Mouse (Mus musculus) cerebellum, adult 9-11 months (tissue): Measurements from ENCODE around the gene Nsun2.
"Not testable (repeated sequence)": the region's sequence is repeated elsewhere in the genome, so short reads cannot be mapped to it uniquely, and the experiment has no call there.

Experiments
- DNase-seq: peaks from one replicate; pipeline ENCODE4 v3.0.0; 2022

Nsun2 gene

DNA sequence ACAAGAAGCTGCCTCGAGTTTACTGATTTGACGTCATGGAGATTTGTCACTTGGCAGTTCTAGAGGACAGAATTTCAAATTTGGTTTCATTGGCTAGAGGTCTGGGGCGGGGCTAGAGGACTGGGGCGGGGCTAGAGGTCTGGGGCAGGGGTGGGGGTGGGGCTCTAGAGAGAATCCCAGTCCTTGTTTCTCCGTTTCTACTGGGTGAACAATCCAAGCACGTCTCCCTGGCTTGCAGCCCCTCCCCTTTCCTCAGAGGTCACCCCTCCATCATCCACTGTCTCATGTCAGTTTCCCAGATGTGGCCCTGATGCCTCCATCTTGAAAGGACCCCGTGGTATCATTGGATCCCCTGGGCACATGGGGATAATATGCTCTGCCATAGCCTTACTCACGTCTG lies 21.5 kb downstream of the Nsun2 start:
- no peak for DNase-seq

GRCm38 (mm10) chr13:69555957-69556482 lies 22.5 kb downstream of the Nsun2 start:
- DNase-seq, result no peak

DNA sequence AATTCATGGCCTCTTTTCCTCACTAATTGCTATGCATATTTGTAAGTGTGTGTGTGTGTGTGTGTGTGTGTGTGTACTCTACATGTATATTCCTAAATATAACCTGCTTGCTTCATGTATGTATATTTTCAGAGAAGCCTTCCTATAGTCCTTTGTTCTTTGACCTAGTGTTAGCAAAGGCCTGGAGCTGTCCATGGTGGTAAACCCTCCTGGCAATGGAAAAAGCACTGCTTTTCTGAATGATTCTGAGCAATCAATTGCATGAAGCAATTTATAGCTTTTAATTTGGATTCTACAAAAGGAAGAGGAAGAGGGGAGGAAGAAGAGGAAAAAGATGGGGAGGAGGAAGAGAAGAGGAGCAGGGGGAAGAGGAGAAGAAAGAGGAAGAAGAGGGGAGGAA lies 23.2 kb downstream of the Nsun2 start:
- DNase-seq, result no peak

DNA sequence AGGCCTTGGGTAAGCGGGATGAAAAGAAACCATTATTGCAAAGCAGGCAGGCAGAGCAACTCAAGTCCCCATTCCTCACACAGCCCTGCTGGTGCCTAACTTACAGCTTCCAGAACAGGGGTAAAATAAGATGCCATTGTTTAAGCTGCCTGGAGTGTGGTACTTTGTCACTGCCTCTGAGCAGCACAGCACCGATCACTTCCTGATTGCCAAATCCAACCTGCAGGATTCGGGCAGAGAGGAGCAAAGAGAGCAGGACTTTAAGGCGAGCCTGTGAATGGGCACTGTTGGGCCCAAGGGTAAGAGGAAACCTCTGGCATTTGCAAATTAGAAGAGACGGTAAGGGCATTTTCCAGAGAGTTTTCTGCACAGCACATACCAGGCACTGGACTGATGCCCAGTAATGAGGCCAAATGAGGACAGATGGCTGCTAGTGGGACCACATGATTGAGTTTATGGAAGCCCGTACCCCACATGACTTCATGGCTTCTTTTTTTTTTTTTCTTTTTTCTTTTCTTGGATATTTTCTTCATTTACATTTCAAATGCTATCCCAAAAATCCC lies 24.6 kb downstream of the Nsun2 start:
- DNase-seq, result peak; percentile 75

GRCm38 (mm10) chr13:69559291-69559961 lies 25.9 kb downstream of the Nsun2 start:
- no peak for DNase-seq

DNA sequence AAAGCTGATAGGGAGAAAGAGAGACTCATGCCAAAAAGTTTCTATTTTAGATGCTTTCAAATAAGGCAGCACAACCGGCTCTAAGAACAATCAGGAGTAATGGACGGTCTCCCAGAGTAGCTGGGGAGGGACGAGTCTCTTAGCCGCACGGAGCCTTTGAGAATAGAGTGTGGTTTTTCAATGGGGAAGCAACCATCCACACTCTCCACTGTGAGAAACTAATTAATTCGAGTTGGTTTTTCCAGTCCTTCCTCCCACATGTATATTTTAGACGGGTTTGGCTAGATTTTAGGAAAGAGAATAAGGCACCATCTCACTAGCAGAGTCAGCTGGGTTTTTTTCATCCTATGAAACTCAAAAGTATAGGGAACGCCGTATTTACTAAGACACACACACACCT lies 28.5 kb downstream of the Nsun2 start:
- DNase-seq, result no peak

GRCm38 (mm10) chr13:69562654-69563574 lies 29.4 kb downstream of the Nsun2 start:
- no peak for DNase-seq

GRCm38 (mm10) chr13:69563905-69564304 lies 30.4 kb downstream of the Nsun2 start:
- DNase-seq, result no peak

- no peak for DNase-seq
Observed at GRCm38 (mm10) chr13:69564573-69564972, 31.0 kb downstream of the Nsun2 start.

DNA sequence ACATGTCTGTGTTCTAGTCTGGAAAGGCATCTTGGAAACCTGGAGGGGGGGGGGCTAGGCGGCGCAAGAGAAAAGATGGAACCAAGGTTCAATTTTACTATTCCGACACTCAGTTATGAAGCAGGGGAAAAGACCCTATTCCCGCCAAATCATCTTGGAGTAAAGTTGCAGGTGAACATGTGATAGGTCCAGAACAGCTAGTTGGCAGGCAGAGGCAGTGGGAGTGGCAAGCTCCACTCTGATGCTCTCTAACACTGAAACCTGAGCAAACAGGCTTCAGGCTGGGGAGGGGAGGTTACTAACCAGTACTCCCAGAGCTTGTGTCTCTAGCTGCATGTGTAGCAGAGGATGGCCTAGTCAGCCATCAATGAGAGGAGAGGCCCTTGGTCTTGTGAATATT lies 31.9 kb downstream of the Nsun2 start:
- not testable (repeated sequence) for DNase-seq

GRCm38 (mm10) chr13:69569201-69569600 lies 35.7 kb downstream of the Nsun2 start:
- DNase-seq, result no peak

DNA sequence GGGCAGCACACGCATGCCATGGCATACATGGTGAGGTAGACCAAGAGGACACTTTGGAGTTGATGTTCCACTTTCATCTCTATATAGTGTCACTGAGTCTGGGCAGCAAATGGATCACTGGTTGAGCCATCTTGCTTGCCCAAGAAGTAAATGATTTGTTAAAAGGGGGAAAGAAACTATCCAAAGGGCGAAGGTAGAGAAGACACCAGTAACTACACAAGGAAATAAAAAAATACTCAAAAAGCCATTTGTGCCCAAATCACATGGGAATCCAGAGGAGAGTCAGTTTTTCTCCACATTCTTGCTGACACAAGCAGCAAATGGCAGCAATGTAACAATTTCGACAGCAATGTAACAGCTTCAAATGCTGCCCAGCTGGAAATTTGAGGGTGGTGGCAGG lies 39.0 kb downstream of the Nsun2 start:
- no peak for DNase-seq

DNA sequence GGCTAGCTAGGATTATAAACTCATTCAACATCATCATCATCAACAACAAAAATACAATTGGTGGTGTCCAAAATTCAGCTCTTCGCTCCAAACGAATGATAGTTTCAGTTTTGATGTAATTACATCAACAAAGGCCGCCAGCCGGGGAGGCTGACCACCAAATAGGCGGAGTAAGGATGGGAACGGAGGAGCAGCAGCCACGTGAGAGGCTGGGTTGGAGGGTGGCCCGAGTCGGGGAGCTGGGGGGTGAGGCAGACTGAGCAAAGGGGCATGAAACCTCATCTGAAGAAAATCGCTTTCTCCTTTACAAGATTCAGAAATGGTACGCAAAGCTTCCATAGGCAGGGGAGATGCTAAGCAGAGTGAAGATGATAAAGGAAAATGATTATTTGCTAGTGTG lies 43.1 kb downstream of the Nsun2 start:
- DNase-seq, result peak; percentile 44

DNA sequence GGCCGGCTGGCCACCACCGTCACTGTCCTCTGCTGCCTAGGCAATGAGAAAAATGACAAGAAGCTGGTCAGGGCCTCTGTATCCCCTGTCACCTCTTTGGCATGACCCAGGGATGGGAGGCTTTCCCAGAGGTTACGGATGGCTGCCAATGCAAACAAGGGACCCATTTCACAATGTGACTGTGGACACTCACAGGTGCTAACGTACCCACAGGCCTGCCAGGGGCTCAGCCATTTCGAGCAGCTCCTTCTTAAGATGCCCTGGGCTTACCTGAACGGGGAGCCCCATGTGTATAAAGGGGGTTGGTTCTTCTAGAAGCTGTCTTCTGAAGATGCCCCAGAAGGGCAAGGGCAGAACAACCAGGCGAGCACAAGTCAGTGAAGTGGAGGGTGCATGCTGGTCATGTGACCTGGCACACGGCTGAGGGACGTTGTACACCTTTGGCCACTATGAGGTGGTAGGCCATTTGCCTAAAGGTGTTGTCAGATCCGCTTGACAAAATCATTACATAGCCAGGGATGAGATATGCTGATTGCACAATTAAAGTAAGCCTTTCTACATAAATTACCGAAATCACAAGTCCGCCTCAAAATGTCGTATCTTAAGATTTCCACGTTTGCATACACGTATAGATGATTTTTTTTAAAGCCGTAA lies 43.8 kb downstream of the Nsun2 start:
- peak; percentile 24 for DNase-seq

GRCm38 (mm10) chr13:69582411-69582810 lies 48.9 kb downstream of the Nsun2 start:
- DNase-seq, result no peak

GRCm38 (mm10) chr13:69583591-69583990 lies 50.0 kb downstream of the Nsun2 start:
- no peak for DNase-seq

GRCm38 (mm10) chr13:69585828-69586227 lies 52.3 kb downstream of the Nsun2 start:
- DNase-seq, result no peak

DNA sequence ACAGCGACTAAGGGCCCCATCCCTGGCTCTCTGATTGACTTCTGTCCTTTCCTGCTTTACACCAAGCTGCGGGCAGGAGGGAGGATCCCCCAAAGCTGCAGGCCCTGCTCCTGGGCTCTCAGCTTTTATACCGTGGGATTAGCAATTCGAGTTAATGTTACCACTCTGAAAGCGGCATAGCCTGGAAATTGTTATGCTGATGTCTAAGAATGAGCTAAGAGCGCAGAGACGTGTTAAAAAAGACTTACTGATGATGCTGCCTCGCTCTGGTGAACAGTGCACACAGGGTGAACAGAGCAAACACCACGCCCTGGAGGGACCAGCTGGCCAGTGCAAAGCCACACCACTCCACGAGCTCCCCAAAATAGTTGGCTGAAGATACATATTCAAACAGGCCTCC lies 52.8 kb downstream of the Nsun2 start:
- DNase-seq, result no peak

- no peak for DNase-seq
Observed at GRCm38 (mm10) chr13:69587849-69588248, 54.3 kb downstream of the Nsun2 start.

GRCm38 (mm10) chr13:69588263-69588662 lies 54.7 kb downstream of the Nsun2 start:
- DNase-seq, result no peak

- no peak for DNase-seq
Observed at GRCm38 (mm10) chr13:69591338-69591737, 57.8 kb downstream of the Nsun2 start.

DNA sequence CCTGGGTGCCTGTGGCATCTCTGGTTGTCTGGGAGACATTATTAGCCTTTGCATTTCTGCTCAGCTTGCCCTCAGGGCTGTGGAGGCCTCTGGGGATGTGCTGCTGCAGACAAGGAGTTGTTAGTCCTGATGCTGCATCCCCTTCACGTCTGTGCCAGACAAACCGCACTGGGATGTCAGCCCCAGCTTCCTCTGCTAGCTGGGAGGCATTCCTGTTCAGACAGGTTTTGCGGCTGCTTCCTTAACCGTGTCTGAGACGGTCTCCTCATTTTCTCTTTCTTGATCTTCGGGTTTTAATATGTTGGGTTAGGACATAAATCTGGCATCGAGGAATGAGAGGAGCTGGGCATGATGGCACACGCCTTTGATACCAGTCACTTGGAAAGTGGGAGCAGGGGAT lies 58.7 kb downstream of the Nsun2 start:
- no peak for DNase-seq

- no peak for DNase-seq
Observed at GRCm38 (mm10) chr13:69593453-69593852, 59.9 kb downstream of the Nsun2 start.
